Mouse (Mus musculus): Measurements from ENCODE around the gene En2.

The En2 gene

DNA sequence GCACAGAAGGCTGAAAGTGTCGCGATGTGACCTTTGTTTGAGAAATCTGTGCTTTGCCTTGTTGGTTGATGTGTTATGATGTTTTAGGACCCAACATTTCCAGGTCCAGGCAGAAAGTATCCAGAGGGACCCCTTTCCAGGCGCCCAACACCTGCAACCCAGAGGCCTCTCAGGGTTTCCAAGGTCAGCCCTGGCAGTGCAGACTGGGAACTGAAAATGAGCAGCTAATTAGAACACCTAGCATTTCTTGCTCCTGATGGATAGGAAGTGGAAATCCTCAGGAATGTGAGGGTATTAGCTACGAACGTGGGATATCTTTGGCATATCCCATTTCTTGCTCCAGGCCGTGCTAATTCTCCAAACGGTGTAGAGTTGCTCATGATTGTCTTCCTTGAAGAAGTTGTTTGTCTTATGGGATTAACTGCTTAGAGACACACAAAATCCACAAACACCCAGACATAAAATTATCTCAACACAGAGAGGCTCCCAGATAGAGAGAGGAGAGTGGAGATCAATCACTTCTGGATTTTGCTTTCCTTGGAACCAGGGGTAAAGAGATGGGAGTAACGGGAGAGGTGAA lies 5.5 kb upstream of the En2 start:
- DNase-seq (ENCODE audit: low spot score in 2 of 2), result no peak

DNA sequence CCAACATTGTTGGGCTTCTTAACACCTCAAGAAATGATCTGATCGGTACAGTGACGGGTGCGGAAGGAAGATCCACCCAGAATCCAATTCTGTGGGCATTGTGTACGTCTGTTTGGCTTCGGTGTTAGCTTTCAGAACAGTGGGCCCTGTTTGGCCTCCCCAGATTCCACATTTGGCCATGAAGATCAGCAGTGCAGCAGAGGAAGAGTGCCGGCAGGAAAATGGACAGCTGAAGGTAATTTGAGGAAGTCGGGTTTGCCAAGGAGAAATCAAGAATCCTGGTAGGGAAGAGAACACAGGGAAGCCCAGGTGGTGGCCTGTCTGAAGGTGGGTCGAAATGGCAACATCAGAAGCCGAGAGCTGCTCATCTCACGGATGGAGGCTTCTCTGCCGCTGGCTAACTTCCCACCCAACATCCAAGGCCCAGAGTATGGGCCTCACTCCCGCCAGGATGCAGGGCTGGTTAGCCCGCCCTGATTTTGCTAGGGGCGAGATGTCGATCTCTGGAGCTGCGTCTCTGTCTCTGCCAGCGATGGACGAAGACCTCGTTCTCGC lies 4.0 kb upstream of the En2 start:
- DNase-seq (ENCODE audit: low spot score in 2 of 2), result no peak

DNA sequence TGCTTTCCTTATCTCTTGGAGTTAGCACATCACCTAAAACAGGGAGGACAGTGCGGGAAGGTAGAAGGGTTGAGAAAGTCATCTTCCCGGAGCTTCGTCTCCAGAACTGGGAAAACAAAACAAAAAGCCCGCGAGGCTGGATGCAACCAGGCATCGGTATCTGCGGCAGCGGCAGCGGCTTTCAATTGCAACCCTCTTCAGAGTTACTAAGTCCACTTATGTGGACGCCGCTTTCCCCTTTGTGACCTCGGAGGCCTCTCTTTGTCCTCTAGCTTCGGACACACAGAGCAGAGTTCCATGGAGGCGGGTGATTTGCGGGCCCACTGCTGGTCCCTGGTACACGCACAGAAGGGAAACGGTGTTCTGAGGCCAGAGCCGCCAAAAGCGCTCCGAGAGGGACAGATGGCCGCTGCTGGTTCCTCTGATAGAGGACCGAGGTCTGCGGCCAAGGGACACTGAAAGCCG lies 3.5 kb upstream of the En2 start:
- DNase-seq (ENCODE audit: low spot score in 2 of 2), result no peak

DNA sequence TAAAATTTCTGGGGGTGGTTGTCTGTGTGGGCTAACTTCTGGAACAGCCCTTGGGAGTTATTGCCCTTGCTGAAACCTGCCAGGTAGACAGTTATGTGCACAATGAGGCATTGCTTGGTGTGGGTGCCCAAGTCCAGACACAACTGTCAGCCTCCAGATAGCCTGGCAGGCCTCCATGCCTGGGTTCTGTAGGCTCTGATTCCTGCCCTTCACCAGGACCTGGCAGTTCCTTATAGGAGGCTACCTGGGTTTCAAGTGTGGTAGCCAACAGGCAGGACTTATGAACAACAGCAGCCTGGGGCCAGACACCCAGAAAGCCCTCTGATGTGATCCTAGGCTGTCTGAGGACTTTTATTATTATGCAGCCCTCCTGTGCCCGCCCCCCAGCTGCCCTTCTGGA lies 1.6 kb upstream of the En2 start:
- DNase-seq (ENCODE audit: low spot score in 2 of 2), result no peak

DNA sequence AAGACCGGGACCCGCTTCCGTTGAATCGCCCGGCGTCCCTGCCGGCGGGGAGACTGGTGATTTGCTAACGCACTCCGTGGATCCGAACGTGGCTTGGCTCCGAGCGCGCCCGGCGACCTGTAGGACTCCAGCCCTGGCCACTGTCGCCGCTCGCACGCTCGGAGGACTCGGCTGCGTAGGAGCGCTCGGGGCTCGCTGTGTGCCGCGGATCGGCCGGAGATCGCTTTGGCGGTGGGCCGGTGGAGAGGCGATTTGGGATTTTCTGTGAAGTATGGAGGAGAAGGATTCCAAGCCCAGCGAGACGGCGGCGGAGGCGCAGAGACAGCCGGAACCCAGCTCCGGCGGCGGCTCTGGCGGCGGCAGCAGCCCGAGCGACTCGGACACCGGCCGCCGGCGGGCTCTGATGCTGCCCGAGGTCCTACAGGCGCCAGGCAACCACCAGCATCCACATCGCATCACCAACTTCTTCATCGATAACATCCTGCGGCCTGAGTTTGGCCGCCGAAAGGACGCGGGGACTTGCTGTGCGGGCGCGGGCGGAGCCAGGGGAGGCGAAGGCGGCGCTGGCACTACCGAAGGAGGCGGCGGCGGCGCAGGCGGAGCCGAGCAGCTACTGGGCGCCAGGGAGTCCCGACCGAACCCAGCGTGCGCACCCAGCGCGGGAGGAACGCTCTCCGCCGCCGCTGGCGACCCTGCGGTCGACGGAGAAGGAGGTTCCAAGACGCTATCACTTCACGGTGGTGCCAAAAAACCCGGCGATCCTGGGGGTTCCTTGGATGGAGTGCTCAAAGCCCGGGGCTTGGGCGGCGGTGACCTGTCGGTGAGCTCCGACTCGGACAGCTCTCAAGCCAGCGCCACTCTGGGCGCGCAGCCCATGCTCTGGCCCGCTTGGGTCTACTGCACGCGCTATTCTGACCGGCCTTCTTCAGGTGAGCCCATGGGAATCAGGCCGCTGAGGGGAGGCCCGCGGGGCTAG lies 1.1 kb downstream of the En2 start:
- no peak for DNase-seq (ENCODE audit: low spot score in 2 of 2)

DNA sequence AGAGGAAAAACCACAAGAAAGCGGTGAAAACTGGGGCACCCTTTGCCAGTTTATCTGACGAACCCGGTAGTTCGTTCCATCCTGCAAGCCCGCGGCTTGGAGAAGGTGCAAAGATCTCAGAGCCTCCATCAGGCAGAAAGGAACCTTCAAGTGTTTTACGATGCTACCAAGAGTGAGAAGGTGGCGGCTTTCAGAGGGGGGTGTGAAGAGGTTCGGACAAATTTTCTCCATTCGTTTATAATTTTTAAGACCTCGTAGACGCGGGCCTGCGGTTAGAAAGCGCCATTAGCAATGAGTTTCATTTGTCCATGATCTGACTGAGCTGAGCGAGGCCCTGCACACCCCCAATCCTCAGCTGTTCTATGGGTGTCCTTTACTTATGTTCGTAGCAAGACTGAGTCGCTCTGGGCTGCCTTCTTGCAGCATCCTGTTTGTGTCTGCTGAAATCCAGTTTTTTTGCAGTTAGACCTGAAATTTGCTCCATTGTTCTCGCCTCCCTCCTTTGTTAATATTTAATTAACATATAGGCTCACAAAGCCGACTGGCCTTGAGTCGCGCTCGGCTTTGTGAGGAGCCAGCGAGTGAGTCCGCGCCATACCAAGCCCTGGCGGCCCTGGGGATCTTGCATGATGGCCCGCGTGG lies 2.2 kb downstream of the En2 start:
- DNase-seq (ENCODE audit: low spot score in 2 of 2), result peak in 1 of 2 experiments; percentile 32

DNA sequence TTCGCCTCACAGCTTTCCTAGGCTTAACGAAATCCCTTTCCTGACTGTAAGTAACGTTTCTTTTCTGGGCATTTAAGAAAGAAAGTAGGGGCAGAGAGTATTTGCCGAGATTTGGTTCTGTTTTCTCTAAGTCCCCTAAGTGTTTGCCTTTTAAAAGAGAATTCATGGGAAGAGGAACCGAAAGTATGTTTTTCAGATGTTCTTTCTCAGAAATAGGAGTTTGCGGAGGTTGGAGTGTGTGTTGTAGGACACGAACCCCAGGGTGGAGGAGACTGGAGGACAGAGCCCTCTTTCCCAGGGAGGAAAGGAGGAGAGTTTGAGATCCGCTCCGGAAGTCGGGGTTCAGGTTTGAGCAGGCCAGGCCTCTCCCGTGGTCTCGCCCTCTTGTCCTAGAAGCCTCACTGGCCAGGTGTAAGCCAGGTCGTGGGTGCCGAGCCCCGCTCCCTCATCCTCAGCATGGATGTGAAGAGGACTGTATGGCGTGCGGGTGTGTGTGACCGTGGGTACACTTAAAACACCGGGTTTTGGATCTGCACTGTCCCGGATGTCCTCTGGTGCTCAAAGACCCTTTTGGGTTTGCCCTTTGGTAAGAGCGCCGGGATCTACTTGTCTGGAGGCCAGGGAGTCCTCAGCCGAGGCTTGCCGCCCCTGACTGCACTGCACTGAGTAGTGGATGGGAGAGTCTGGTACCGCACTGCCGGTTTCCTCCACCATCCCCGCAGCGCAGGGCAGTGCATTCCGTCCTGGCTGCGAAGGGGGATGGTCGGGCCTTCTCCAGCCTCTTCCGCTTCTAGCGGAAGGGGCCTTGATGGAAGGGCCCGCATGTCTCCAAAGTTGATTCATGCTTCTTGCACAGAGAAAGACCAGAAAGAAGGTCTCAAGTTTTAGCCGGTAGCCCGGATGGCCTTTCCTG lies 3.0 kb downstream of the En2 start:
- DNase-seq (ENCODE audit: low spot score in 2 of 2), result no peak

DNA sequence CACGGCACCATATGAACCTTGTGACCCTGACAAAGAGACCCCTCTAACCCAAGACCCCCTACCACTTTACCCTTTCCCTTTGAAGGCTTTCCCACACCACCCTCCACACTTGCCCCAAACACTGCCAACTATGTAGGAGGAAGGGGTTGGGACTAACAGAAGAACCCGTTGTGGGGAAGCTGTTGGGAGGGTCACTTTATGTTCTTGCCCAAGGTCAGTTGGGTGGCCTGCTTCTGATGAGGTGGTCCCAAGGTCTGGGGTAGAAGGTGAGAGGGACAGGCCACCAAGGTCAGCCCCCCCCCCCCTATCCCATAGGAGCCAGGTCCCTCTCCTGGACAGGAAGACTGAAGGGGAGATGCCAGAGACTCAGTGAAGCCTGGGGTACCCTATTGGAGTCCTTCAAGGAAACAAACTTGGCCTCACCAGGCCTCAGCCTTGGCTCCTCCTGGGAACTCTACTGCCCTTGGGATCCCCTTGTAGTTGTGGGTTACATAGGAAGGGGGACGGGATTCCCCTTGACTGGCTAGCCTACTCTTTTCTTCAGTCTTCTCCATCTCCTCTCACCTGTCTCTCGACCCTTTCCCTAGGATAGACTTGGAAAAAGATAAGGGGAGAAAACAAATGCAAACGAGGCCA lies 3.8 kb downstream of the En2 start:
- no peak for DNase-seq (ENCODE audit: low spot score in 2 of 2)

DNA sequence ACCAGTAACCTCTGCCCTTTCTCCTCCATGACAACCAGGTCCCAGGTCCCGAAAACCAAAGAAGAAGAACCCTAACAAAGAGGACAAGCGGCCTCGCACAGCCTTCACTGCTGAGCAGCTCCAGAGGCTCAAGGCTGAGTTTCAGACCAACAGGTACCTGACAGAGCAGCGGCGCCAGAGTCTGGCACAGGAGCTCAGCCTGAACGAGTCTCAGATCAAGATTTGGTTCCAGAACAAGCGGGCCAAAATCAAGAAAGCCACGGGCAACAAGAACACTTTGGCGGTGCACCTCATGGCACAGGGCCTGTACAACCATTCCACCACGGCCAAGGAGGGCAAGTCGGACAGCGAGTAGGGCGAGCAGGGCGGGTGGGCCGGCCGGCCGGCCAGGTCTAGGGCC lies 4.6 kb downstream of the En2 start:
- no peak for DNase-seq (ENCODE audit: low spot score in 2 of 2)

DNA sequence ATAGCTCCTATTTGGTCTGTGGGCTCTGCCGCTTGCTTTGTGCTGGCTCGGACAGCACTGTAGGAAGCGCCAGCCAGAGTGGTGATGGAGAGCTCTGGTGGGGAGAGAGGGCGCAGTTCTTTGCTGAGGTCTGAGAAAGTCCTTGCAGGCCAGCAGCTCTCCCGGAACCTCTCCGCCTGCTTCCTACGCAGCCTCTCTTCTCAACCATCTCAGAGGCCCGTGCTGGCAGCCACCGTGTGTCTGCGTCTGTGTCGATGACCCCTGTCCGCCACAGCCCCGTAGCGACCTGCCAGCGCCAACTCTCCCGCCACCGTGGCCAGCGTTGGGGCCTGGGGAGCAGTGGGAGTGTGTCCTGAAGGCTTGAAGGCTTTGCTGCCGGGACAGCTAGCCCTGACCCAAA lies 5.4 kb downstream of the En2 start:
- DNase-seq (ENCODE audit: low spot score in 2 of 2), result no peak

DNA sequence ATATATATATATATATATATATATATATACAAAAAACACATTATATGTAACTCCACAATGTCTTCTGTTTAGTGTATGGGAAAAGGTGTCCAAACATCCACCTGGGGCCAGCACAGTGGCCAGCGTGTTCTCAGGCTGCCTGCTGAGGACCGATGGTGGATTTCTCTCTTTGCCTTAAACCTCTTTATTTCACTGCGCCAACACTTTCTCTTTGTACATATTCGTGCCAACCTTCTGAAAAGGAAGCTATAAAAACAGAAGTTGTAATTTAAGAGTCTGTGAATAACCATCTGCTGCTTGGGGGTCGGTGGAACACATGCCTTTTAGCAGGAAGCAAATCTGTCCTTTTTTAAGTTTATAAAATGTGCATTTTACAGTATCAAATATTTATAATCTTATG lies 6.2 kb downstream of the En2 start:
- DNase-seq (ENCODE audit: low spot score in 2 of 2), result no peak

DNA sequence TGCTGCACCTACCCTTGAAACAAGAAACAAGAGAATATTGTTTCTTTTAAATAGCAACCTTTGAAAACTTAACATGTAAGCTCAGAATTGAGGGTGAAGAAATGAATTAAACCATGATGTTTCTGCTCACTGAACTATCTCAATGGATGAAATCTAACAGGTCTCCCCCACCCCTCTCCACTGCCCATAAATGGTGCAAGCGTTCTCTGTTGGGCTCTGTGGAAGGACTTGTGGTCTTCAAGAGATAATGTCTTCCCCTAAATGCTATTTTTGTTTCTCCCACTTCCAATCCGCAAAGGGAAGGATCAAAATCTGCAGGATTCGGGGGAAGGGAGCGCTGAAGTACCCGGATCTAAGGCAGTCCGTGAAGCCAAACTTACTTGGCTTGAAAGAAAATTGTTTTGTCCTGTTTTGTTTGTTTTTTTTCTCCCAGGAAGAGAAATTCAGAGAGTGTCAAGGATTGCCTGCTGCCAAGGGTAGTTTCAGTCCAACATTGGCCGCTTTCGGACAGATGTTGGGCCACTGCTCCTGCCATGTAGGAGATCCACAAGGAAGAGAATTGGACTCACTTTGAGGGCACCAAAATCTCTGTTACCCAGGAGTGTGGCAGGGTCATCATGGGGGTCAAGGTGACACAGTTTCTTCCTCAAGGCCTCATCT lies 6.9 kb downstream of the En2 start:
- DNase-seq (ENCODE audit: low spot score in 2 of 2), result no peak

DNA sequence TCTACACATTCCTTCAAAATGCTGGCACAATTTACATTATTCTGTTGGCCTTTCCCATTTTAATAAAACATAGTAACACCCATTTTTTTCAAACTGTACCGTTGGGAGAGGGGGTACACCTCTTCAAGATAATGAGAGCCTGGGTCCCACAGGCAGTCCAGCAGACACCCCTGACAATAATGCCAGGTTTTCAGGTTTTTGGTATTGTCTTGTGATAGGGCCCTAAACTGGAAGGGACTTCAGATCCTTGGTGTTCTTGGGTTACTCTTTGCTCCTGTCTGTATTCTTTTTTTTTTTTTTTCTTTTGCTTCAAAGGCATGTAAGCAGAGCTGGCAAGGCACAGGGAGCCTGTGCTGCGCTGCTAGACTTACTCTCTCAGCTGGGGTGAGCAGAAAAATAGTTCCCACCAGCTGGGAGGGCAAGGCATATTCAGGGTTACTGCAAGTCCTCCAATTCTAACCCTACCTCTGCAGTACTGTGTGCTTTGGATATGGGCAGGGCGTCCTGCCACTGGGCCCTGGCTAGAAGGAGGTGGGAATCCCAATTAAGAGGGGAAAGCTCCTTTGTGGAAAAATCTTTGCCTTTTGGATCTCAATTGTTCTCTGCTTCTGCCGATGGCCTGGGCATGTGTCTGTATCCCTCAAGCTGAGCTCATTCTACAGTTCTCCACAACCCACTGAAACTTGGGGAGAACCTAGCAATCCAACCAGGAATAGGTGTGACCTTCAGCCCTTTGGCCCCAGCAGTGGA lies 7.6 kb downstream of the En2 start:
- no peak for DNase-seq (ENCODE audit: low spot score in 2 of 2)

DNA sequence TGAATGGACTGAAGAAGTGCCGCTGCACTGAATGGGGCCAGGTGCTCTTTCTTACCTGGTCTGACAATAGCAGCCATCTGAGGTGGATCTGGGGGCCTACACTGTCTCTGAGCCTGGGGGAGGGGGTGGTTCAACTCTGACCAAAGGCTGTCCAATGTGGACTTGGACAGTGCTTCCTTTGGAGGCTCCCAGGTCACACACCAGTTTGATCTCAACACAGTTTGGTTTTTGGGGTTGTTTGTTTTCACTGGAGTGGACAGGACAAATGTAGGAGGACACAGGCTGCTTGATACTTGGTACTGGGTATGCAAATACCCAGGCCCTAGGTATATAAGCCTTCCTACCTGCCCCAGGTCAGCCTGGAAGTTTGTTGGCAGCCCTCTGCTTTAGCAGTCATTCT lies 8.2 kb downstream of the En2 start:
- DNase-seq (ENCODE audit: low spot score in 2 of 2), result no peak

DNA sequence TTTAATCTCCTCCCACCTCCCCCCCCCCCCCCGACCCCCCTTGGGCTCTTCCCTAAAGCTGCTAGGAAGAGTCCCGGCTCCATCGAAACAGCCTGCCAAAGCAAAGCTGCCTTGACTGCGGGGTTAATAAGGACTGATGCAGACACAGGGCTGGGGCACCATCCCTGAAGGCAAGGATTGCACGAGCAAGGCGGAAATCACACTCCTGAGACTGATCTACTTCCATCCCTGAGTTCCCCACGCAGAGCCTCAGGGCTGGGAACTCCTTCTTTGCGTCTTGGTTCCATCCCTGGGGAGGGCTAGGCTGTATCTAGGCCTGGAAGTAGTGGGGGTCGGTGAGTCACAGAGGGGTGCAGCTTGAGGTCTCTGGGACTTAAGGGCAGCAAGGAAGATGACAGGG lies 8.6 kb downstream of the En2 start:
- no peak for DNase-seq (ENCODE audit: low spot score in 2 of 2)

DNA sequence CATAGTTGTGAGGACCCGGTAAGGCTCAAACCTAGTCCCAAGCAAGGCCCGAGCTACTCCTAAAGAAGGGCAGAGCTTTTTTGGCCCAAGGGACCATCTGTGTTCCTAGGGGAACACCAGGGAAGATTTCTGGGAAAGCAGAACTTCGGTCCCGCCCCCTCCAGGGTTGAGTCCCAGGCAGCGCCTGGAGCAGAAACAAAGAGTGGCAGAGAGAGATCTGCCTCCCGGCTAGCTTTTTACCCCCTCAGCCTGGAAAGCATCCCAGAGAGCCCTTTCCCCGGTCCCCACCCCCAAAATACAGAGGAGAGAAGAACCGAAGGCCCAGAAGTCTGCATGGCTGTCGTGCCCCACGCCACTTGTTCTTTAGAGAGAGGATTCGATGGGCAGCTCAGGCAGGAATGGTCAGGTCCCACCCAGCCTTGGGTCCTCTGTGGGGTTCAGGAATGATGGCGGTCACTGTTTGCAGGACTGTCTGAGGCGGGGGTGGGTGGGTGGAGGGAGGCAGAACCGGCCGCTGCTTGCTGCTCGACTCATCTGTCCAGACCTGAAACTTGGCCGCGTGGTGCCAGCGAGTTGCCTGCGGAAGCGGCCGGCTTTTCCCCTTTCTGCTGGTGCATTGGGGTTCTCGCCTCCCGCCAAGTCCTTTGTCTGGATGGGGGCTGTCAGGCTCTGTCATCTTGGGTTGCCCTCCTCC lies 9.5 kb downstream of the En2 start:
- DNase-seq (ENCODE audit: low spot score in 2 of 2), result no peak

DNA sequence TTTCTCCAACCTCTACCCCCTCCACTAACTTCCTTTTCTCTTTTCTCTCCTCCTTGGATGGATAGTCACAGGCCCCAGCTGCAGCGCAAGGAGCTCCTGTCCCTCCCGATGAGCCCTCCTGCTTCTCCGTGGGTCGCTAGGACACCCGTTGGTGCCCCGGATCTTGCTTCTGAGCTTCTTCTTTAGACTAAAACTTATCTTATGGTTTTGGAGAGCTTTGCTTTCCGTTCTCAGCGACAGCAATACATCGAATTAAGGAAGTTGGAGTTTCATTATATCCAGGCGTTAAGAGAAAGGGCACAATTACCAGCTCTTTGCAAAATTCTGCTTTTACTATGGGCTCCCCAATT lies 10.1 kb downstream of the En2 start:
- DNase-seq (ENCODE audit: low spot score in 2 of 2), result no peak

DNA sequence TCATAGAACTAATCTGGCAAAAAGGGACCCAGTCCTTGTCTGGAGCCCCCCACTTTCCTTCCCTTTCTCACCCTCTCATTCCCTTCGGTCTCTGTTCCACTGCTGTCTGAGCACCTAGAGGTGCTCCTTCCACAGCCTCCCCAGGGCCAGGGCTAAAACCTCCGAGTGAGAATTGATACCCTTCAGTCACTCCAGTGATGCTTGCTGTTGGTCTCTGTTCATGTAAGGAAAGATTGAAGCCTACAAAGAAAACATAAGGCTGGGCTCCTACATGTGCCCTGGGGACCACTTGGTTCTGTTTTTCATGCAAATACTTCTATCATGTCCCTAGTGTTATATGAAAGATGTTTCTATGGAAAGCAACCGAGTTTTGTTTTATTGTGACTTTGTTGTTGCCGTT lies 10.5 kb downstream of the En2 start:
- DNase-seq (ENCODE audit: low spot score in 2 of 2), result no peak

DNA sequence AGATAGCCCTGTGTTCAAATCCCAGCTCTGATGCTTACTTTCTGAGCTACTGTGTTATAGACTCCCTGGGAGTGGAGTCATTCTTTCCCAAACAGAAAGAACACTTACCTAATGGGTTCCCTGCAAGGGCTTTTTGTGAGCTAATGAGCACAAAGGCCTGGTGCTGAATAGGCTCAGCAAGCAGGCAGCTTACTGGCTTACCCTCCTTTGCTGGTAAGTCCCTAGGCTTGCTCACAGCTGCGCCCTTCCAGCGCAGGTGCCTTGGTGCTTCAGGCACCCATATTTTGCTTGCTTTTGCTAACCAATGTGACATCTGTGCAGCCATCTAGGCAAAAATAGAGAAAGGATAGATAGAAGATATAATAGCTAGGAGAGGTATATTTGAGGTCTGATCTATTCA lies 11.1 kb downstream of the En2 start:
- DNase-seq (ENCODE audit: low spot score in 2 of 2), result no peak

Measured in frontal cortex, postnatal 36 days (tissue).